Mouse (Mus musculus) midbrain, embryonic 11.5 days (tissue): ENCODE results near the gene Ppil1. TPM values are rescaled to one million over a fixed set of nuclear protein-coding genes. Genes with fewer than 3 reads are reported as not detected.

Source experiments
- ATAC-seq: fragments of 200-750 bp; cut with Nextera tagmentation; 2 replicates; pipeline ENCODE4 v1.8.0; 2017; ENCODE audit warnings: moderate TSS enrichment, moderate library complexity; ENCODE audit not compliant: low FRiP score
- DNase-seq: peaks from one replicate; pipeline ENCODE4 v3.0.0; 2015; ENCODE audit warnings: low spot score; ENCODE audit errors: missing footprints
- H3K27ac ChIP-seq: fragments of 300-500 bp; sonication (generic); 2 replicates; pipeline ENCODE4 v1.5.1; 2014; ENCODE audit warnings: low read depth, low read length
- H3K27me3 ChIP-seq: fragments of 300-500 bp; sonication (generic); 2 replicates; pipeline ENCODE4 v1.6.1; 2014; ENCODE audit warnings: mild to moderate bottlenecking, low read length, moderate library complexity, mixed read lengths; ENCODE audit not compliant: control insufficient read depth, insufficient read depth
- H3K36me3 ChIP-seq: fragments of 300-500 bp; sonication (generic); 2 replicates; pipeline ENCODE4 v1.6.1; 2014; ENCODE audit warnings: mild to moderate bottlenecking, low read length, moderate library complexity, mixed read lengths; ENCODE audit not compliant: control insufficient read depth, insufficient read depth
- H3K4me1 ChIP-seq: fragments of 300-500 bp; sonication (generic); 2 replicates; pipeline ENCODE4 v1.6.1; 2014; ENCODE audit warnings: low read length; ENCODE audit not compliant: control insufficient read depth, insufficient read depth
- H3K4me2 ChIP-seq: fragments of 300-500 bp; sonication (generic); 2 replicates; pipeline ENCODE4 v1.6.1; 2014; ENCODE audit warnings: mild to moderate bottlenecking, moderate library complexity
- H3K4me3 ChIP-seq: fragments of 300-500 bp; sonication (generic); 2 replicates; pipeline ENCODE4 v1.5.1; 2014; ENCODE audit warnings: low read depth, low read length
- H3K9ac ChIP-seq: fragments of 300-500 bp; sonication (generic); 2 replicates; pipeline ENCODE4 v1.6.1; 2014; ENCODE audit warnings: low read length
- H3K9me3 ChIP-seq: fragments of 300-500 bp; sonication (generic); 2 replicates; pipeline ENCODE4 v1.6.1; 2016; ENCODE audit warnings: low read length; ENCODE audit not compliant: control insufficient read depth
- WGBS: fragments of 180-500 bp; shearing (Covaris S2); extraction: QIAGEN DNeasy Blood & Tissue Kit; methylation state at CpG from one replicate; pipeline ENCODE4 v1.1.7; 2014; 5-methylcytosine and 5-hydroxymethylcytosine counted together
- polyA plus RNA-seq: library from polyadenylated mRNA; unstranded; fragments of >200 nt; fragmentation: Nextera tagmentation; extraction: Ambion mirVana; gene quantifications from 2 replicates; pipeline ENCODE4 v1.2.1, GENCODE M21; 2014

Gene Ppil1
- polyA plus RNA-seq, 1 experiment from 2014 or later = 170 TPM

DNA sequence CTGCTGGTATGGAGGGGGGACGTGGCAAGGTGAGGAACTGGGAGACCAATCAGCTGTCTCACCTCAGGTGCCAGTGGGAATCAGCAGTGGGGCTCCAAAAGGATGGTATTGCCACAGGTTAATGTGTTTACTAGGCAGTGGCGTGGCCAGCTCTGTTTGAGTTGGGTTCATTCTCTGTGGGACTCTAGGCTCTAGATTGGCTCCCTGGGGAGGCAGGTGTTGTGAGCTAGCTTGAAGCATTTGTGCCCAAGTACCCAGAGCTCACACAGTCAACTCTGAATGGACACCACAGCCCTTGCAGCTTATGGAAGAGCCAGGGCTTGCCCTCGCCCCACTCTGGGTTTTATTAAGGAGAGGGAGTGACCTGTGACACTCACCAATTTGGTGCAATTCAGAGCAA lies 39.9 kb upstream of the Ppil1 start:
- H3K36me3 ChIP-seq = peaks cover 22% of the 10 kb centered on the region; the same call in 1 of the 2 replicates

DNA sequence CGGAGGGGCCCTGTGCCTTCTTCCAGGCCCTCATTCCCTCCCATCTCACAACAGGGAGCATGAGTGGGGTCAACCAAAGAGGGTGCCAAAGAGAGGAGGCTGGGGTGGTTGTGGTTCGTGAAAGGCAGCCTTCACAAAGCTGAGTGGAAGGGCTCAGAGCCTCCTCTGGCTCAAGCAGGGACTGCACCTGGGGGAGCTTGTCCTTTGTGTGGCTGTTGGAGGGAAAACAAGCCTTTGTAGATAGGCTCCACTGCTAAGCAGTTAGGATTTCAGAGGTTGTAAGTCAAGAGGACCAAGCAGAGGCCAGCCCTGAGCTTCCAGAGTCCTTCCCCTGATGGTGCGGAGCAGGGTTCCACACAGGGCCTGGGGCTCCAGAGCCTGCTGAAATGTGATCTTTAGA lies 39.1 kb upstream of the Ppil1 start:
- Histone ChIP-seq H3K27me3 (no peaks in the 10 kb centered on the region), H3K4me2 (no peak overlapping the region), H3K27ac (no peak overlapping the region), H3K9me3 (no peaks in the 10 kb centered on the region), H3K4me3 (no peak overlapping the region), H3K36me3 (peaks cover 27% of the 10 kb centered on the region; the same call in 1 of the 2 replicates), H3K9ac (no peak overlapping the region), H3K4me1 (no peaks in the 10 kb centered on the region)
- 49% methylated on average over 3 of the region's 3 CpGs for WGBS
- ATAC-seq = no peak
- peak; percentile 85 for DNase-seq

More for the DNA sequence above, 39.9 kb upstream of the Ppil1 start:
- Histone ChIP-seq H3K4me3 (no peak overlapping the region), H3K27ac (no peak overlapping the region), H3K9ac (no peak overlapping the region), H3K4me1 (no peaks in the 10 kb centered on the region), H3K4me2 (no peak overlapping the region), H3K9me3 (no peaks in the 10 kb centered on the region), H3K27me3 (no peaks in the 10 kb centered on the region)
- DNase-seq (no peak), ATAC-seq (no peak)
- 69% methylated on average over 3 of the region's 3 CpGs for WGBS

DNA sequence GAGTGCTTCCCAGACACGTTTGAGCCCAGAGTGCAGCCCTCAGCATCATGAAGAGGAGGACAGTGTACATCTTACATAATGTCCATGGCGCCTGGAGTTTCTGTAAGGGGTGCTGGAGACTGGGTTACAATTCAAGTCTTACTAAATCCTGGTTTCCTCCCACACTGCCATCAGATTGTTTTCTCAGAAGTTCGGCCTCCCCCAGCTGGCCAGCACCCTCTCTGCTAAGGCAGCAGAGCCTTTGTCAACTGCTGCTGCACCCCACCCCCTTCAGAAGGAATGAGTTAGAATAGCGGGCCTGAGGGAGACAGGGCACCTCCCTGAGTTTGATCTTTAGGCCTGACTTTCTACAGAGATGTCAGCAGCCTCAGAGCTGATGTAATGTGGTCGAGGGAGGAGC lies 38.2 kb upstream of the Ppil1 start:
- no peak overlapping the region for H3K9ac ChIP-seq
- WGBS = 81% methylated on average over 5 of the region's 5 CpGs
- H3K36me3 ChIP-seq = peaks cover 27% of the 10 kb centered on the region; the same call in 1 of the 2 replicates
- H3K4me1 ChIP-seq = no peaks in the 10 kb centered on the region
- no peak for ATAC-seq
- H3K4me2 ChIP-seq = no peak overlapping the region
- no peak overlapping the region for H3K27ac ChIP-seq
- H3K9me3 ChIP-seq = no peaks in the 10 kb centered on the region
- H3K4me3 ChIP-seq = no peak overlapping the region
- no peaks in the 10 kb centered on the region for H3K27me3 ChIP-seq
- no peak for DNase-seq

DNA sequence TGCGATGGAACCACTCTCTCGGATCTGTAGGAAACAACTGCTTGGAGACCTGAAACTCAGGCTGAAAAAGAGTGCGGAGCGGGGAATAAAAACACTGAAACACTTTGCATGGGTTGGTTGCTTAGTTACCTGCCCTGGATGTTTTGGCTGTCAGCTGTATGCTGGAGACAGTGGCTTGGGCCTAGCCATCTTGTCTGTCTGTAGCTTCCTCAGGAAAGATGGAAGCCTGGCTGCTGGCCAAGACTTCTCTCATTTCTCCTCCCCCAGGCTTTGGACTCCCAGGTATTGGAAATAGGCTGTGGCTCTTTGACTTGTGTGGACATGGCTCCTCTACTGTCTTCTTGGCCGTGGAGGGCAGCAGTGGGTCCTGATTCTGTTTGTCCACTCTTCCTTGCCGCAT lies 37.4 kb upstream of the Ppil1 start:
- WGBS = 97% methylated on average over 6 of the region's 6 CpGs
- ATAC-seq (no peak), DNase-seq (no peak)
- no peaks in the 10 kb centered on the region for H3K9me3 ChIP-seq
- H3K4me3 ChIP-seq = no peak overlapping the region
- H3K9ac ChIP-seq = no peak overlapping the region
- no peaks in the 10 kb centered on the region for H3K27me3 ChIP-seq
- H3K4me2 ChIP-seq = no peak overlapping the region
- H3K4me1 ChIP-seq = no peaks in the 10 kb centered on the region
- no peak overlapping the region for H3K27ac ChIP-seq
- H3K36me3 ChIP-seq = peaks cover 27% of the 10 kb centered on the region; the same call in 1 of the 2 replicates

DNA sequence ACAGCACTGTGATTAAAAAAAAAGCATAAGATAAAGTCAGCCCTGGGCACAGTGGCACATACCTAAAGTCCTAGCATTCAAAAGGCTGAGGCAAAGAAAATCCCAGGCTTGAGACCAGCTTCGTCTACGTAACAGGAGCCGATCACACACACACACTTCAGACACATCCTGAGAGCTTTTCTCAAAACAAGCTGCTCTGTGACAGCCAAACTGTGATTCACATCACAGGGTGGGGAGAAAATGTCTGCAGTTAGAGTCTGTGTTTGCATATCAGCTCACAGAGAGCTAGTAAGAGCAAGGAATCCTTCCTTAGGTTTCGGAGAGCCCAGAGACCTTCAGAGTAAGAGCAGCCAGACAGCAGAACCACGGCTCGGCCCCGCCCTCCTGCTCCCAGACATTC lies 36.9 kb upstream of the Ppil1 start:
- H3K36me3 ChIP-seq = peaks cover 27% of the 10 kb centered on the region; the same call in 1 of the 2 replicates
- no peak overlapping the region for H3K4me2 ChIP-seq
- H3K4me3 ChIP-seq = no peak overlapping the region
- no peak for ATAC-seq
- no peaks in the 10 kb centered on the region for H3K4me1 ChIP-seq
- no peak for DNase-seq
- H3K9me3 ChIP-seq = no peaks in the 10 kb centered on the region
- no peak overlapping the region for H3K9ac ChIP-seq
- no peaks in the 10 kb centered on the region for H3K27me3 ChIP-seq
- 94% methylated on average over 7 of the region's 7 CpGs for WGBS
- H3K27ac ChIP-seq = no peak overlapping the region

DNA sequence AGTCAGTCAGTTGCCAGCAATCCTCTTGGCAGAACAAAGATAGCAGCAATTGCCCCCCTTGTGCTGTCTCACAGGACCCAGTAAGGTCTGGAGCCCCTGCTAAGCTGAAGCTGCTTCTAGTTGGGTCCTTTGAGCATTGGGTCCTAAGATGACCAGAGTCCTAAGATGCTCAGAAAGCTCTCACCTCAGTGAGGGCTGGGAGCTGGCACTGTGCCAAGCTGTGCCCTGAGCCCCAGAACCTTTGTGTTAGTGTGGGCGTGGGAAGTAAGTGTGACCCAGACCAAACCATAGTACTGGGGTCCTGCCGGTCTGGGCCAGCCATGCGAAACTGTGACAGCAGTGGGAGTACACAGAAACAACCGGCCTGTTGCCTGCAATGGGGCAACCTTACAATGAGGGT lies 35.3 kb upstream of the Ppil1 start:
- Histone ChIP-seq H3K27ac (no peak overlapping the region), H3K9ac (no peak overlapping the region), H3K4me1 (no peaks in the 10 kb centered on the region), H3K4me2 (no peak overlapping the region), H3K36me3 (peaks cover 27% of the 10 kb centered on the region; the same call in 1 of the 2 replicates), H3K9me3 (no peaks in the 10 kb centered on the region), H3K4me3 (no peak overlapping the region), H3K27me3 (no peaks in the 10 kb centered on the region)
- ATAC-seq (no peak), DNase-seq (no peak)
- 93% methylated on average over 4 of the region's 4 CpGs for WGBS

DNA sequence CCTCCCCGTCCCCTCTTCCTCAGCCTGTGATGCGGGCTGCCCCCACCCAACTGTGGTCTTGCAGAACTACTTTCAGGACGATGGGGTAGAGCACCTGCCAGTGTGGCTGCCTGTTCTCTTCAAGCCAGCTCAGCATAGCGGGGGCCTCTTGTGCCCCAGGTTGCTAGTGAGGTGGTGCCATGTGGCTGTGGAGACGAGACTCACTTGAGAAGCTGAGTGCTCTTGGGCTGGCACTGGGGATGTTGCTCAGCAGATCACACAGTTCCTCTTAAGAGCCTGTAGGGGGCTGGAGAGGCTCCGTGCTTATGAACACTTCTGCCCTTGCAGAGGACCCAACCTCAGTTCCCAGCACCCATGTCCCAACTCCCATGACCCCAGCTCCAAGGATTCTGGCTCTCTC lies 33.8 kb upstream of the Ppil1 start:
- Histone ChIP-seq H3K36me3 (peaks cover 27% of the 10 kb centered on the region; the same call in 1 of the 2 replicates), H3K27me3 (no peaks in the 10 kb centered on the region), H3K4me2 (no peak overlapping the region), H3K4me3 (no peak overlapping the region), H3K4me1 (no peaks in the 10 kb centered on the region), H3K9me3 (no peaks in the 10 kb centered on the region), H3K27ac (no peak overlapping the region), H3K9ac (no peak overlapping the region)
- 89% methylated on average over 6 of the region's 6 CpGs for WGBS
- no peak for DNase-seq
- ATAC-seq = no peak

DNA sequence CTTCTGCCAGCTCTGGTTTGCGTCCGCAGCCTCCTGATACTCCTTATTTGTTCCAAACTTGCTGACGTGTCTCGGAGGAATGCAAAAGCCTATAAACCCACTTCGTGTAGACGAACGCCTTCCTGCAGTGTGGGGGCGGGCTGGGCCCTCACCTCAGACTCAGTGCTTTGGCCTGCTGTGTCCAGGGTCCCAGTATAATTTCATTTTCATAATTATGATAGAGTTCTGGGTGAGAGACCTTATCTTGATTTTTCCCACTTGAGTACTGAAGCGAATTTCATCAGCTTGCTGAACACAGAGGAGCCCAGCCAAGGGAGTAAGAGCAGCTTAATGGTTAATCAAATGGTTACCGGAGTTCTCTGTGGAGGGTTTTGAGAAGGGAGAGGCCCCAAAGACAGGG lies 33.3 kb upstream of the Ppil1 start:
- H3K36me3 ChIP-seq = peaks cover 27% of the 10 kb centered on the region; the same call in 1 of the 2 replicates
- no peak for DNase-seq
- WGBS = 87% methylated on average over 10 of the region's 10 CpGs

GRCm38 (mm10) chr17:29295835-29296234 lies 31.8 kb upstream of the Ppil1 start:
- Histone ChIP-seq H3K4me3 (no peak overlapping the region), H3K9ac (no peak overlapping the region), H3K4me2 (no peak overlapping the region), H3K4me1 (no peaks in the 10 kb centered on the region), H3K27me3 (no peaks in the 10 kb centered on the region), H3K27ac (no peak overlapping the region), H3K36me3 (peaks cover 15% of the 10 kb centered on the region; the same call in 1 of the 2 replicates), H3K9me3 (no peaks in the 10 kb centered on the region)
- DNase-seq (no peak), ATAC-seq (no peak)
- WGBS = 77% methylated on average over 5 of the region's 5 CpGs

More for the DNA sequence above, 33.3 kb upstream of the Ppil1 start:
- ATAC-seq = no peak
- Histone ChIP-seq H3K9ac (no peak overlapping the region), H3K27me3 (no peaks in the 10 kb centered on the region), H3K4me3 (no peak overlapping the region), H3K9me3 (no peaks in the 10 kb centered on the region), H3K4me2 (no peak overlapping the region), H3K4me1 (no peaks in the 10 kb centered on the region), H3K27ac (no peak overlapping the region)
